In the genomic region with DNA sequence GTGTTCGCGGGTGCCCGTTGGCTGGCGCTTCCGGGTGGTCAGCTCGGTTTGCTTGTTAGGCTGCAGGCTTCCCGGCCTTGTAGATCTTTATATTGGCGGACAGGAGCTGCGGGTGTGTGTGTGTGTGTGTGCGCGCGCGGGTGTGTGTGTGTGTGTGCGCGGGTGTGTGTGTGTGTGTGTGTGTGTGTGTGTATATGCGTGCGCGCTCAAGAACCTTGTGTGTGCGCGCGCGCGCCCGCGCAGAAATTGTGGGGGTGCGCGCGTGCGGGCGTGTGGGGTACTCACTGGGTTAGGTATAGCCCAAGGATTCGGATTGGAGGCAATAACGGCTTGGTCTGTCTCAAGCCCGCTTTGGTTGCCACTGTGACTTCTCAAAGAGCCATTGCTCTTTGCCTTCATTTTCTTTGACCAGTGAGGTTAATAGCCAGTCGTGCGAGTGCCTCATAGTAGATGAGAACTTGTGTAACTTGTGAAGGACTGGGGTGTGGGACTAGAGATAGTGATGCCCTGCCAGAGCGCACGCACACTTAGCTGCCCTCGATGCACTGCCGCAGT, we compare ENCODE assay signal across 8 mouse cellular contexts. TPM values are rescaled to one million over a fixed set of nuclear protein-coding genes. Genes with fewer than 3 reads are reported as not detected.
DNase-seq lines count a peak whose midpoint lies in the region; ATAC-seq and TF ChIP-seq lines count a peak whose summit lies in the region.

No protein-coding gene starts in this region.

- H3K9me3 ChIP-seq in kidney, postnatal 0 days (replicated peaks; ENCODE audit: low read length): no peaks in the 10 kb centered on the region
- H3K9me3 ChIP-seq in liver, embryonic 12.5 days (replicated peaks): peaks cover 6% of the 10 kb centered on the region

- H3K27ac ChIP-seq in kidney, postnatal 0 days: peak overlapping the region; percentile 87
- H3K27ac ChIP-seq in liver, embryonic 12.5 days: peak overlapping the region; percentile 89

- H3K79me2 ChIP-seq in myocyte (ENCODE audit: control insufficient read depth, insufficient read depth): peaks cover 50% of the 10 kb centered on the region

- peak; percentile 26 for DNase-seq in urinary bladder, postnatal 14 days (ENCODE audit: low spot score)
- DNase-seq in urinary bladder, postnatal 4 days (ENCODE audit: low spot score in 2 of 2): no peak
- peak; percentile 74 to 78 for DNase-seq in cerebellum, postnatal 10 days
- peak; percentile 41 to 44 for DNase-seq in frontal cortex, postnatal 10 days (ENCODE audit: low spot score in 2 of 2)
- DNase-seq in kidney, postnatal 0 days (ENCODE audit: low spot score): peak; percentile 31
- DNase-seq in T-cell, adult 2 months (ENCODE audit: low spot score): no peak

- ATAC-seq in kidney, postnatal 0 days (replicated peaks; ENCODE audit: low FRiP score, low read depth): peak; percentile 74
- ATAC-seq in liver, embryonic 12.5 days: peak; percentile 84

- WGBS in kidney, postnatal 0 days: 3% methylated on average over 34 of the region's 39 CpGs
- under 1% methylated on average over 36 of the region's 39 CpGs for WGBS in liver, embryonic 12.5 days (ENCODE audit: insufficient replicate concordance)

- no peak for TF ChIP-seq CTCF in kidney, postnatal 0 days (IDR thresholded peaks at IDR 0.05; ENCODE audit: low read depth)

- H3K9ac ChIP-seq in kidney, postnatal 0 days (ENCODE audit: low read depth, low read length): peak overlapping the region; percentile 91
- H3K9ac ChIP-seq in liver, embryonic 12.5 days: peak overlapping the region; percentile 88

- H3K4me3 ChIP-seq in kidney, postnatal 0 days (replicated peaks; ENCODE audit: low read depth, low read length): peak overlapping the region; percentile 92
- H3K4me3 ChIP-seq in liver, embryonic 12.5 days: peak overlapping the region; percentile 97
- peak overlapping the region; percentile 57 for H3K4me3 ChIP-seq in myocyte

- peaks cover 3% of the 10 kb centered on the region; the same call in 1 of the 2 replicates for H3K36me3 ChIP-seq in kidney, postnatal 0 days (ENCODE audit: insufficient read depth, low read length)
- peaks cover 27% of the 10 kb centered on the region for H3K36me3 ChIP-seq in liver, embryonic 12.5 days
- peaks cover 6% of the 10 kb centered on the region for H3K36me3 ChIP-seq in myocyte (ENCODE audit: control insufficient read depth, insufficient read depth)

- TF ChIP-seq POLR2A in myocyte (IDR thresholded peaks at IDR 0.05; ENCODE audit: insufficient read length, low read depth): no peak

- no peaks in the 10 kb centered on the region for H3K27me3 ChIP-seq in kidney, postnatal 0 days (ENCODE audit: insufficient read depth, low read length)
- H3K27me3 ChIP-seq in liver, embryonic 12.5 days (replicated peaks): no peaks in the 10 kb centered on the region
- no peaks in the 10 kb centered on the region for H3K27me3 ChIP-seq in myocyte (ENCODE audit: control insufficient read depth, insufficient read depth, insufficient read length)

- peak overlapping the region; percentile 66 for H3K4me2 ChIP-seq in kidney, postnatal 0 days (ENCODE audit: low read length)
- peak overlapping the region; percentile 87 for H3K4me2 ChIP-seq in liver, embryonic 12.5 days
- H3K4me2 ChIP-seq in myocyte (ENCODE audit: low read depth): peak overlapping the region; percentile 82

- peak overlapping the region; percentile 54 for H3ac ChIP-seq in myocyte (ENCODE audit: control insufficient read depth, insufficient read length)

- peaks cover 7% of the 10 kb centered on the region; the same call in 1 of the 2 replicates for H3K4me1 ChIP-seq in kidney, postnatal 0 days (replicated peaks; ENCODE audit: insufficient read depth, low read length)
- peaks cover 29% of the 10 kb centered on the region for H3K4me1 ChIP-seq in liver, embryonic 12.5 days

TF ChIP-seq in myocyte, 11 proteins besides CTCF, POLR2A, EP300 and RAD21:
- TF ChIP-seq MYOD1 (IDR thresholded peaks at IDR 0.05; ENCODE audit: control insufficient read depth in 1 of 3, insufficient read length in 2 of 3, low read depth in 2 of 3): no peak
- no peak for TF ChIP-seq CEBPB (IDR thresholded peaks at IDR 0.05; ENCODE audit: insufficient read depth, poor library complexity, severe bottlenecking)
- TF ChIP-seq USF1 (IDR thresholded peaks at IDR 0.05; ENCODE audit: low read depth): no peak
- no peak for TF ChIP-seq MAX (IDR thresholded peaks at IDR 0.05; ENCODE audit: low read depth)
- TF ChIP-seq E2F4 (IDR thresholded peaks at IDR 0.05; ENCODE audit: insufficient read depth): no peak
- TF ChIP-seq MYOG (IDR thresholded peaks at IDR 0.05; ENCODE audit: control insufficient read depth in 1 of 3, insufficient read depth in 1 of 3, insufficient read length in 2 of 3, low read depth in 2 of 3): no peak
- no peak for TF ChIP-seq SRF (IDR thresholded peaks at IDR 0.05; ENCODE audit: control insufficient read depth, insufficient read length, low read depth)
- TF ChIP-seq POLR2AphosphoS2 (IDR thresholded peaks at IDR 0.05; ENCODE audit: insufficient read length, low read depth): no peak

RNA-seq across cellular contexts. Expression of a gene that starts 0.5 kb away (rescaled TPM):
- 23.1 and 26.4 TPM in 2 replicates for polyA plus RNA-seq in kidney, postnatal 0 days (2015; fragmentation: Nextera tagmentation; extraction: Ambion mirVana)
- polyA plus RNA-seq in liver, embryonic 12.5 days (2016; fragmentation: Nextera tagmentation; extraction: Ambion mirVana): 21.2 and 22.2 TPM in 2 replicates
- polyA plus RNA-seq in myocyte (2012; fragmentation: generic; extraction: Trizol): 11.0 TPM

RNA-seq across cellular contexts. Expression of a gene that starts 21.1 kb away (rescaled TPM):
- 0.29 and 0.34 TPM in 2 replicates for polyA plus RNA-seq in kidney, postnatal 0 days (2015; fragmentation: Nextera tagmentation; extraction: Ambion mirVana)
- polyA plus RNA-seq in liver, embryonic 12.5 days (2016; fragmentation: Nextera tagmentation; extraction: Ambion mirVana): 0.16 and 0.19 TPM in 2 replicates
- not detected for polyA plus RNA-seq in myocyte (2012; fragmentation: generic; extraction: Trizol)

RNA-seq across cellular contexts. Expression of a gene that starts 25.3 kb away (rescaled TPM):
- not detected in 2 replicates for polyA plus RNA-seq in kidney, postnatal 0 days (2015; fragmentation: Nextera tagmentation; extraction: Ambion mirVana)
- not detected in 2 replicates for polyA plus RNA-seq in liver, embryonic 12.5 days (2016; fragmentation: Nextera tagmentation; extraction: Ambion mirVana)
- not detected for polyA plus RNA-seq in myocyte (2012; fragmentation: generic; extraction: Trizol)

RNA-seq across cellular contexts. Expression of a gene that starts 55.4 kb away (rescaled TPM):
- polyA plus RNA-seq in kidney, postnatal 0 days (2015; fragmentation: Nextera tagmentation; extraction: Ambion mirVana): 23.9 and 25.2 TPM in 2 replicates
- 27.0 and 27.8 TPM in 2 replicates for polyA plus RNA-seq in liver, embryonic 12.5 days (2016; fragmentation: Nextera tagmentation; extraction: Ambion mirVana)
- 76.7 TPM for polyA plus RNA-seq in myocyte (2012; fragmentation: generic; extraction: Trizol)

RNA-seq across cellular contexts. Expression of a gene that starts 56.9 kb away (rescaled TPM):
- 50.3 and 51.7 TPM in 2 replicates for polyA plus RNA-seq in kidney, postnatal 0 days (2015; fragmentation: Nextera tagmentation; extraction: Ambion mirVana)
- polyA plus RNA-seq in liver, embryonic 12.5 days (2016; fragmentation: Nextera tagmentation; extraction: Ambion mirVana): 99.8 and 104 TPM in 2 replicates
- 47.1 TPM for polyA plus RNA-seq in myocyte (2012; fragmentation: generic; extraction: Trizol)

Comparison
In these comparisons a context has a peak if more than half of its experiments do, and no peak if none do; other contexts are left out.
1. DNase-seq: peak in urinary bladder, postnatal 14 days (single experiment), cerebellum, postnatal 10 days (2 of 2), frontal cortex, postnatal 10 days (2 of 2) and kidney, postnatal 0 days (single experiment); none in urinary bladder, postnatal 4 days (0 of 2) and T-cell, adult 2 months (single experiment).
2. Peak in every context shown above with its lines, with median percentiles within 50 percentile points of each other: H3K4me2 ChIP-seq and H3K4me3 ChIP-seq.